Mouse (Mus musculus) erythroblast, embryonic 14.5 days (primary cell): Measurements from ENCODE around the gene Mtmr1. TPM values are rescaled to one million over a fixed set of nuclear protein-coding genes. Genes with fewer than 3 reads are reported as not detected.
A peak's percentile ranks its signal among the peaks of the same experiment; 100 is the strongest.

Experiments
- H3K27me3 ChIP-seq: 2 replicates; pipeline ENCODE4 v1.6.1; 2012; ENCODE audit warnings: inconsistent platforms; ENCODE audit not compliant: control insufficient read depth
- H3K36me3 ChIP-seq: 2 replicates; pipeline ENCODE4 v1.6.1; 2012; ENCODE audit warnings: mild to moderate bottlenecking, inconsistent platforms; ENCODE audit not compliant: control insufficient read depth
- H3K4me1 ChIP-seq: 2 replicates; pipeline ENCODE4 v1.6.1; 2012; ENCODE audit warnings: inconsistent platforms; ENCODE audit not compliant: control insufficient read depth
- H3K4me3 ChIP-seq: replicated peaks from 2 replicates; pipeline ENCODE3; 2012; ENCODE audit warnings: moderate library complexity, mild to moderate bottlenecking, inconsistent platforms
- H3K9me3 ChIP-seq: 2 replicates; pipeline ENCODE4 v1.6.1; 2012; ENCODE audit warnings: low read length, inconsistent platforms, mixed read lengths; ENCODE audit not compliant: control insufficient read depth
- GATA1 ChIP-seq: IDR thresholded peaks from 2 replicates; pipeline ENCODE4 v1.6.1; 2012; ENCODE audit warnings: low read length, inconsistent platforms, mixed read lengths
- TAL1 ChIP-seq: IDR thresholded peaks from 3 replicates; pipeline ENCODE4 v1.6.1; 2012; ENCODE audit warnings: low read length, inconsistent platforms, mixed read lengths
- polyA plus RNA-seq: library from polyadenylated mRNA; stranded (reverse); fragments of >175 nt; gene quantifications from 2 replicates; pipeline ENCODE4 v1.2.3, GENCODE M21; 2012

The Mtmr1 gene
- polyA plus RNA-seq, 1 experiment, result 0.10 TPM

DNA sequence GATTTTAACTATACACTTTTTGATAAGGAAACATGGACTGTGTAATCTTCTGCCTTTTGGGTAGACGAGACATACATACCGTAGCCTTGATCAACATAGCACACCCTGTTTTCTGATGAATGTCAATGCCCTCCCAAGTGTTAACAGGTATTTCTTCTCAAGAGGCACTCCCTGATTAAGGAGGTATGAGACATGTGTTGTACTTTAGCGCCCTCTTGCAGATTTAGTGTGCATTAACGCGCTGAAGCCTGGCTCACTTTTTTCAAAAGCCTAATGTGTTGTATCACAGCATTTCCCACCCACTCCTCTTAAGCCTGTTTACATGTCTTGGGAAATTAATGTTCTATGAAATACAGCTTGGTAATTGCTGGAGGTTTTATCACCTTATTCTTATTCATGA, 17.0 kb downstream of the Mtmr1 start:
- H3K9me3 ChIP-seq, result no peaks in the 10 kb centered on the region
- H3K4me3 ChIP-seq, result no peak overlapping the region
- H3K27me3 ChIP-seq, result no peaks in the 10 kb centered on the region
- TF ChIP-seq GATA1, result no peak
- TF ChIP-seq TAL1, result no peak
- peaks cover 9% of the 10 kb centered on the region for H3K36me3 ChIP-seq
- H3K4me1 ChIP-seq, result no peaks in the 10 kb centered on the region

DNA sequence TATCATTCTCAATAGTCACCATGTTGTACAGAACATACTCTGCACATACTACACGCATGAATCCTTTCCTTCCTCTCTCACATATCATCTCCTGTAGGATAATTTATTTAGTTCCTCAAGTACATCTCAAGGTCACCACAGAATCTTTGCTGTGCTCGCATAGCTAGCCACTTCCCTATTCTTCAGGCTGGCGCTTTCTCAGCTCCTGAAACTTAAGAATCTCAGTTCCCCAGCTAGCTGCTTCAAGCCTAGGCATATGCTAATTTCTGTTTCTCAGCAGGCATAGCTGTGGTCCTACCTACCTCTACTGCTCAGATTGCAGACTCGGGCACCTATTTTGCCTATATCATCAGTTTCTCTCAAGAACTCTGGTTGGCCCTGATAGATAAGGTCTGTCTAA, 31.8 kb downstream of the Mtmr1 start:
- peaks cover 27% of the 10 kb centered on the region for H3K36me3 ChIP-seq
- H3K4me3 ChIP-seq, result no peak overlapping the region
- H3K4me1 ChIP-seq, result no peaks in the 10 kb centered on the region
- H3K27me3 ChIP-seq, result no peaks in the 10 kb centered on the region
- TF ChIP-seq GATA1, result no peak
- TF ChIP-seq TAL1, result no peak
- no peaks in the 10 kb centered on the region for H3K9me3 ChIP-seq

DNA sequence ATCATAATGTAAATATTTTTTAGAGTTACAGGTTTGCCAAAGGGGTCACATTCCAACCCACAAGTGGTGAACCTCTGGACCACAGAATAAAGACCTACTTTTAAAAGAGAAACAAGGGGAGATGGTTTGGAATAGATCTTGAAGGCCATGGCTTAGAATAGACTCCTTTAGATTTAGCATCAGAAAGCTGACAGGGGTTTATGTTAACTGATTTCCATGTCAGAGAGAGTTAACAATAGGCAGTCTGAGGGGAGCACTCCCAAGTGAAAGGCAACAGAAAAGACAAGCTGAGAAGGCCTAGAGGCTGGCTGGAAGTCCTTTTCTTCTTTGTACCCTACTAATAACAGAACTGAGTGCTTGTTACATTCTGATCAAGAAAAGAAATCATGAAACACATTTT, 41.7 kb downstream of the Mtmr1 start:
- TF ChIP-seq GATA1 (no peak), TAL1 (no peak)
- Histone ChIP-seq H3K36me3 (peaks cover 19% of the 10 kb centered on the region), H3K9me3 (no peaks in the 10 kb centered on the region), H3K4me1 (no peaks in the 10 kb centered on the region), H3K27me3 (no peaks in the 10 kb centered on the region), H3K4me3 (no peak overlapping the region)

DNA sequence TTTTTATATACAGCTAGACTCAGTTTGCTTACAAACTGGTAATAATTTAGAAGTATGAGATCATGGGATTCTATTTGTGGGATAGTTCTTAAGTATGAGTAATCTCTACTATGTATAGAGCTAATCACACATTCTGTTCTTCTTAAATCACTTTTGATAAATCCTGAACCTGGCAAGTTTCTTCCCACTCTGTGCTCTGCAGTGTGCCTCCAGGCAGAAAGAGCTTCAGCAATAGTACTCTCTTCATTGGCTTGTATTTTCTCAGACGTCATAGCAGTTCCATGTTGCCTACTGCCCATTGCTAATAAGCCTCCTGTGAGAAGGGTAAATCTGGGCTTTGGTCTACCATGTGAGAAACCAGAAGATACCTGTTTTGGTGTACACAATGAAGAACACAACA, 43.8 kb downstream of the Mtmr1 start:
- Histone ChIP-seq H3K27me3 (no peaks in the 10 kb centered on the region; the same call in 1 of the 2 replicates), H3K9me3 (no peaks in the 10 kb centered on the region), H3K4me3 (no peak overlapping the region), H3K36me3 (peaks cover 21% of the 10 kb centered on the region), H3K4me1 (no peaks in the 10 kb centered on the region)
- no peak for TF ChIP-seq GATA1
- TF ChIP-seq TAL1, result no peak

DNA sequence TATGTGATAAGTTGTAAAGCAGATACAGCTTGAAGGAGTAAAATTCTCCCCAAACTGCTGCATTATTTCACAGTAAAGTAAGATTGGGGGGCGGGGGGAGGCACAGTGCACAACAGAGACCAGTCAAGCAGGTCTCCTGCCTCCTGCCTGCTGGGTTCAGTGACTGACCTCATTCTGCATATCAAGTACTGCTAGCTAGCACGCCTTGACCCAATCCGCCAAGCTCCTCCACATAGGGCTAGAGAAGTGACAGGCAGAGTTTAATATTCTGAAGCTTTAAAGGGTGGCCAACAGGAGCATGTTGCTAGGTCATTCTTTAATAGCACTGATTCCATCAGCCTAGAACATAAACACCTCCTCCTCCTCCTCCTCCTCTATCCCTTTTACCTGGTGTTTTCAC, 48.2 kb downstream of the Mtmr1 start:
- no peaks in the 10 kb centered on the region for H3K4me1 ChIP-seq
- TF ChIP-seq TAL1, result no peak
- no peak for TF ChIP-seq GATA1
- H3K4me3 ChIP-seq, result no peak overlapping the region
- peaks cover 52% of the 10 kb centered on the region for H3K36me3 ChIP-seq
- H3K9me3 ChIP-seq, result no peaks in the 10 kb centered on the region
- H3K27me3 ChIP-seq, result no peaks in the 10 kb centered on the region; the same call in 1 of the 2 replicates

DNA sequence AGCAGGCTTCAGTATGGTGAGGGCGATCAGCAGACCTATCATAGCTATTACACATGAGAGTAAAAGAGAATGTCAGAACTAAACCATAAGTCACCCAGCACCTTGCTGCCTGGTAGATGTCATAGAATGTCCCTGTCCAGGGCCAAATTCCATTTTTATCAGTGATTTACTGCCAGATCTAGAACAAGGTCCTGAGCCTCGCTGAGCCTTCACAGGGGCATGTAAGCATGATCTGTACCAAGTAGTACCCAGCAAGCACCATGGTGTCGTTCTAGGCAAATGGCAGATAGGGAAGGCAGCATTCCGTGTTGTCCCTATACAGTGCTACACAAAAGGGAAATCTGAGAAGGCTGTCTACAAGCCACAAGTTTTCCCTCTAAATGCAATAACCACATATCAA, 49.1 kb downstream of the Mtmr1 start:
- Histone ChIP-seq H3K27me3 (no peaks in the 10 kb centered on the region; the same call in 1 of the 2 replicates), H3K36me3 (peaks cover 54% of the 10 kb centered on the region), H3K4me1 (no peaks in the 10 kb centered on the region), H3K4me3 (no peak overlapping the region), H3K9me3 (no peaks in the 10 kb centered on the region)
- TF ChIP-seq GATA1, result no peak
- no peak for TF ChIP-seq TAL1

DNA sequence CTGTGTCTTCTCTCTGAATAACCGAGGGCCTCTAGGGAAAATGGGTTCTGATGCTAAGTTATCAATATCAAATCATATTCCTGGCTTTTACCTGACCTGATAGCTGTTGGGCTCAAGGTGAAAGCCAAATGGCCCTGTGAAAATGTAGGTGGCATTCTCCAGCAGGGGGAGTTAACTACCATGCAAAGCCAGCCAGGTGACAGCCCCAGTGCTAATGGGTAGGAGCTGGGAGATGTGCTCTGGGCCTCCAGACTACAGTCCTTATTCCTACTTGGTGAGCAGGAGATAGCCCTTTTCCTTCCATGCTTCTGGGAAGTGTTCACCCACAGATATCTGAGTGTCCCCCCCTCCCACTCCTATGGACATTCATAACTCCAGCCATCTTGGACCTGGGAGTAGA, 60.3 kb downstream of the Mtmr1 start:
- Histone ChIP-seq H3K4me3 (no peak overlapping the region), H3K27me3 (no peaks in the 10 kb centered on the region), H3K9me3 (no peaks in the 10 kb centered on the region), H3K4me1 (peaks cover 46% of the 10 kb centered on the region), H3K36me3 (peaks cover 86% of the 10 kb centered on the region)
- no peak for TF ChIP-seq TAL1
- TF ChIP-seq GATA1, result no peak

DNA sequence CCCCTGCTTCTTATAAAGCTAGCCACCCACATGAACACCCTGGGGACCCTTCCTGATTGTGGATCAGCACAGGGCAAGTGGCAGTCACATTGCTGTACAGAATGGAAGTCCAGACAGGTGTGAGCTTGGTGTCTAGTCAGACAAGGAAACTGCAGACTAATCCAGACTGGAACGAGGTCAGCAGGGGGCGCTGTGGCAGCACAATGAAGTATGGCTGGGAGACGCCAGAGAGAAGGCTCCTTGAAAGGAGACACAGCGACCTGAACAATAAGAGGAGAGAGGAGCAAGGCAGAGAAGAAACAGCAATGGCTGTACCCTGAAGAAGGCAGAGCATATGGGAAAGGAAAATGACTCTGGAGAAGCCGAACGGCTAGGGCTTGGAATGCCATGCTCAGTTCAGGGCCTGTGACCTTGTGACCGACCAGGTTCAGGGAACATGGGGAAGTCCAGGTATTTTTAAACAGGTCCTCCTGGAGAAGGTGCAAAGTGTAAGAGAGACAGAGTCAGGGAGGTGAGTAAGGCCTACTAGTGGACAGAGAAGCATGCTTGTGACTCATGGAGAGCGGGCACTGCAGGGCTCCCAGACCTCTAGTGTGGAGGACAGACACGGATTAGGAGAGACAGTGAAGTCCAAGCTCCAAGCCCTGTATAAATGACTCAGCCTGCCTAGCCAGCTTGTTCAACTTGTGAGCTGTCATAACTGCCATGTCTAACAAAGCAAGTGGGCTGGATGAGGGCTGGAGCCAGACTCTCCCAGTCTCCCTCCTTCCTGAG, 61.4 kb downstream of the Mtmr1 start:
- no peaks in the 10 kb centered on the region for H3K27me3 ChIP-seq
- TF ChIP-seq GATA1, result no peak
- no peak for TF ChIP-seq TAL1
- no peak overlapping the region for H3K4me3 ChIP-seq
- H3K36me3 ChIP-seq, result peaks cover 79% of the 10 kb centered on the region
- no peaks in the 10 kb centered on the region for H3K9me3 ChIP-seq
- peaks cover 57% of the 10 kb centered on the region for H3K4me1 ChIP-seq

DNA sequence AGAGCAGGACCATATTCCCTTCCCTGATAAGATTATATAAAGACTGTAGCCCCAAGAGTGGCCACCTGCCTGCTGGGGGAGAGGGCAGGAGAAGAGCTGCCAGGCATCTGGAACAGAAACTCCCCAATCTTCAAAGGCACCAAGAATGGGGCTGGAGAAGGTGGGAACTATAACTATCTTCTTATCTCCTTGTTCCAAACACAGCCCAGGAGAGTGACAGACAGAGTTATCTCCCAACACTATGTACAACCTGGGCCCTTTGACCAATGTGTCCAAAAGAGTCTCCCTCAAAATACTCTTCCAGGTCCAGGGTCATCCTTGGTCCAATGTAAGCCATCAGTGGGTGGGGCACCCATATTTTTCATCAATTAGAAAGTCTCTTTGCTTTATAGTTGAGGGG, 62.9 kb downstream of the Mtmr1 start:
- H3K9me3 ChIP-seq, result no peaks in the 10 kb centered on the region
- no peaks in the 10 kb centered on the region for H3K27me3 ChIP-seq
- no peak overlapping the region for H3K4me3 ChIP-seq
- TF ChIP-seq GATA1 (0 out of 2 replicates have a peak, but pooled peaks have one; percentile 7), TAL1 (peak; percentile 44; the same call in 2 of the 3 replicates)
- peaks cover 64% of the 10 kb centered on the region for H3K36me3 ChIP-seq
- H3K4me1 ChIP-seq, result peaks cover 72% of the 10 kb centered on the region

DNA sequence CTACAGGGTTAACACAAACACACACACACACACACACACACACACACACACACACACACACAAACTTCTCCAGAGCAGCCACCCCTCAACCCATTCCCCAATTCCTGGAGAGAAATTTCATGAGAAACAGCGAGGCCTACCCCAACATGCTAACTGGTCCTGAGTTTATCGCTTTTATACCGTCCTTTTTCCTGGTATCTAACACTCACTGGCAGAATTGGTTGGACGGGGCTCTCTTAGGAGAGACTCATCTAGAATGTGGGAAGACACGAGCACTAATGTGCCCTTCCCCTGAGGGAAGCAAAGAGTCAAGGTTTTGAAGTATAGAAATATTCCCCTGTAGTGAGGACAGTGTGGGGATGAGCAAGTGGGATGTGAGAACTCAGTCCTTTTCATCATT, 66.3 kb downstream of the Mtmr1 start:
- TF ChIP-seq TAL1, result no peak
- TF ChIP-seq GATA1, result no peak
- no peaks in the 10 kb centered on the region for H3K9me3 ChIP-seq
- peak overlapping the region; percentile 30 for H3K4me3 ChIP-seq
- H3K36me3 ChIP-seq, result peaks cover 54% of the 10 kb centered on the region
- H3K4me1 ChIP-seq, result peaks cover 74% of the 10 kb centered on the region
- no peaks in the 10 kb centered on the region for H3K27me3 ChIP-seq
